Mouse (Mus musculus): ENCODE measurements around the gene Gipc3. TPM values are rescaled to one million over a fixed set of nuclear protein-coding genes. Genes with fewer than 3 reads are reported as not detected.

Gipc3 gene
- polyA plus RNA-seq, 1 experiment from 2014 or later: 0.04 TPM

- 17% methylated on average over 20 of the region's 28 CpGs for WGBS
- H3K9me3 ChIP-seq (ENCODE audit: control insufficient read depth, low read length): no peaks in the 10 kb centered on the region
- H3K9ac ChIP-seq (ENCODE audit: low read depth, low read length): peak overlapping the region; percentile 55
- H3K27me3 ChIP-seq (replicated peaks; ENCODE audit: control insufficient read depth, insufficient read depth, low read length): peaks cover 20% of the 10 kb centered on the region
- peak overlapping the region; percentile 35 for H3K4me3 ChIP-seq (ENCODE audit: low read depth, low read length)
- no peak overlapping the region for H3K27ac ChIP-seq (replicated peaks; ENCODE audit: low read depth, low read length)
- ATAC-seq (ENCODE audit: low read depth) (no peak), DNase-seq (ENCODE audit: low spot score) (no peak)
- peak overlapping the region; percentile 56 for H3K4me2 ChIP-seq (ENCODE audit: low read depth, low read length)
- peaks cover 17% of the 10 kb centered on the region for H3K4me1 ChIP-seq (ENCODE audit: control insufficient read depth, insufficient read depth, low read length)
- peaks cover 45% of the 10 kb centered on the region for H3K36me3 ChIP-seq (ENCODE audit: control insufficient read depth, insufficient read depth, low read length)
Measured at GRCm38 (mm10) chr10:81364666-81365065, 21.6 kb upstream of the Gipc3 start.

GRCm38 (mm10) chr10:81363436-81364346 lies 20.6 kb upstream of the Gipc3 start:
- peaks cover 35% of the 10 kb centered on the region for H3K36me3 ChIP-seq (ENCODE audit: control insufficient read depth, insufficient read depth, low read length)
- DNase-seq (ENCODE audit: low spot score): no peak
- peaks cover 20% of the 10 kb centered on the region for H3K27me3 ChIP-seq (replicated peaks; ENCODE audit: control insufficient read depth, insufficient read depth, low read length)
- no peak overlapping the region for H3K27ac ChIP-seq (replicated peaks; ENCODE audit: low read depth, low read length)
- peak overlapping the region; percentile 56 for H3K4me2 ChIP-seq (ENCODE audit: low read depth, low read length)
- peak overlapping the region; percentile 35 for H3K4me3 ChIP-seq (ENCODE audit: low read depth, low read length)
- 14% methylated on average over 31 of the region's 54 CpGs for WGBS
- peak overlapping the region; percentile 55 for H3K9ac ChIP-seq (ENCODE audit: low read depth, low read length)
- peaks cover 20% of the 10 kb centered on the region for H3K4me1 ChIP-seq (ENCODE audit: control insufficient read depth, insufficient read depth, low read length)
- no peaks in the 10 kb centered on the region for H3K9me3 ChIP-seq (ENCODE audit: control insufficient read depth, low read length)
- no peak for ATAC-seq (ENCODE audit: low read depth)

GRCm38 (mm10) chr10:81362336-81362949 lies 19.4 kb upstream of the Gipc3 start:
- no peak for DNase-seq (ENCODE audit: low spot score)
- Histone ChIP-seq H3K36me3 (ENCODE audit: control insufficient read depth, insufficient read depth, low read length) (peaks cover 23% of the 10 kb centered on the region), H3K4me3 (ENCODE audit: low read depth, low read length) (no peak overlapping the region), H3K4me2 (ENCODE audit: low read depth, low read length) (no peak overlapping the region), H3K27me3 (replicated peaks; ENCODE audit: control insufficient read depth, insufficient read depth, low read length) (peaks cover 20% of the 10 kb centered on the region), H3K9me3 (ENCODE audit: control insufficient read depth, low read length) (no peaks in the 10 kb centered on the region), H3K9ac (ENCODE audit: low read depth, low read length) (no peak overlapping the region), H3K27ac (replicated peaks; ENCODE audit: low read depth, low read length) (no peak overlapping the region), H3K4me1 (ENCODE audit: control insufficient read depth, insufficient read depth, low read length) (peaks cover 27% of the 10 kb centered on the region)
- ATAC-seq (ENCODE audit: low read depth): no peak
- WGBS: 66% methylated on average over 12 of the region's 12 CpGs

- Histone ChIP-seq H3K9me3 (ENCODE audit: control insufficient read depth, low read length) (no peaks in the 10 kb centered on the region), H3K4me3 (ENCODE audit: low read depth, low read length) (no peak overlapping the region), H3K36me3 (ENCODE audit: control insufficient read depth, insufficient read depth, low read length) (0 out of 2 replicates have a peak, but pooled peaks cover 6% of the 10 kb centered on the region), H3K4me1 (ENCODE audit: control insufficient read depth, insufficient read depth, low read length) (peaks cover 27% of the 10 kb centered on the region), H3K27me3 (replicated peaks; ENCODE audit: control insufficient read depth, insufficient read depth, low read length) (peaks cover 20% of the 10 kb centered on the region), H3K27ac (replicated peaks; ENCODE audit: low read depth, low read length) (no peak overlapping the region), H3K9ac (ENCODE audit: low read depth, low read length) (no peak overlapping the region), H3K4me2 (ENCODE audit: low read depth, low read length) (no peak overlapping the region)
- WGBS: 59% methylated on average over 8 of the region's 8 CpGs
- ATAC-seq (ENCODE audit: low read depth) (no peak), DNase-seq (ENCODE audit: low spot score) (no peak)
Measured at GRCm38 (mm10) chr10:81360721-81361120, 17.7 kb upstream of the Gipc3 start.

GRCm38 (mm10) chr10:81358841-81359240 lies 15.8 kb upstream of the Gipc3 start:
- ATAC-seq (ENCODE audit: low read depth): no peak
- peak overlapping the region; percentile 83 for H3K9ac ChIP-seq (ENCODE audit: low read depth, low read length)
- DNase-seq (ENCODE audit: low spot score): no peak
- peaks cover 13% of the 10 kb centered on the region for H3K27me3 ChIP-seq (replicated peaks; ENCODE audit: control insufficient read depth, insufficient read depth, low read length)
- peaks cover 15% of the 10 kb centered on the region for H3K4me1 ChIP-seq (ENCODE audit: control insufficient read depth, insufficient read depth, low read length)
- no peak overlapping the region for H3K27ac ChIP-seq (replicated peaks; ENCODE audit: low read depth, low read length)
- no peaks in the 10 kb centered on the region for H3K9me3 ChIP-seq (ENCODE audit: control insufficient read depth, low read length)
- 0 out of 2 replicates have a peak, but pooled peaks cover 6% of the 10 kb centered on the region for H3K36me3 ChIP-seq (ENCODE audit: control insufficient read depth, insufficient read depth, low read length)
- WGBS: 61% methylated on average over 1 of the region's 1 CpGs
- peak overlapping the region; percentile 81; the same call in 1 of the 2 replicates for H3K4me3 ChIP-seq (ENCODE audit: low read depth, low read length)
- peak overlapping the region; percentile 98; the same call in 1 of the 2 replicates for H3K4me2 ChIP-seq (ENCODE audit: low read depth, low read length)

- ATAC-seq (ENCODE audit: low read depth): no peak
- peaks cover 10% of the 10 kb centered on the region for H3K4me1 ChIP-seq (ENCODE audit: control insufficient read depth, insufficient read depth, low read length)
- 25% methylated on average over 4 of the region's 4 CpGs for WGBS
Measured at GRCm38 (mm10) chr10:81358209-81358608, 15.1 kb upstream of the Gipc3 start.

GRCm38 (mm10) chr10:81356991-81357844 lies 14.2 kb upstream of the Gipc3 start, which contains the start of gene Mfsd12:
TSS of gene Mfsd12 (plus strand) at chr10:81357491.
- no peak within 1 kb of the TSS for H3K27ac ChIP-seq (replicated peaks; ENCODE audit: low read depth, low read length)

More at GRCm38 (mm10) chr10:81358209-81358608, 15.1 kb upstream of the Gipc3 start:
- Histone ChIP-seq H3K27me3 (replicated peaks; ENCODE audit: control insufficient read depth, insufficient read depth, low read length) (peaks cover 7% of the 10 kb centered on the region), H3K4me2 (ENCODE audit: low read depth, low read length) (peak overlapping the region; percentile 98), H3K36me3 (ENCODE audit: control insufficient read depth, insufficient read depth, low read length) (0 out of 2 replicates have a peak, but pooled peaks cover 6% of the 10 kb centered on the region), H3K27ac (replicated peaks; ENCODE audit: low read depth, low read length) (no peak overlapping the region), H3K4me3 (ENCODE audit: low read depth, low read length) (peak overlapping the region; percentile 81), H3K9ac (ENCODE audit: low read depth, low read length) (peak overlapping the region; percentile 83), H3K9me3 (ENCODE audit: control insufficient read depth, low read length) (no peaks in the 10 kb centered on the region)
- peak; percentile 56 for DNase-seq (ENCODE audit: low spot score)

More at GRCm38 (mm10) chr10:81356991-81357844, 14.2 kb upstream of the Gipc3 start, which contains the start of gene Mfsd12:
- Histone ChIP-seq H3K9ac (ENCODE audit: low read depth, low read length) (peak within 1 kb of the TSS; percentile 83), H3K9me3 (ENCODE audit: control insufficient read depth, low read length) (no peaks in the 10 kb centered on the region), H3K4me2 (ENCODE audit: low read depth, low read length) (peak within 1 kb of the TSS; percentile 98), H3K4me3 (ENCODE audit: low read depth, low read length) (peak within 1 kb of the TSS; percentile 81), H3K27me3 (replicated peaks; ENCODE audit: control insufficient read depth, insufficient read depth, low read length) (no peaks in the 10 kb centered on the region), H3K4me1 (ENCODE audit: control insufficient read depth, insufficient read depth, low read length) (peaks cover 10% of the 10 kb centered on the region), H3K36me3 (ENCODE audit: control insufficient read depth, insufficient read depth, low read length) (no peaks in the 10 kb centered on the region)
- WGBS: 3% methylated on average over 38 of the region's 79 CpGs
- DNase-seq (ENCODE audit: low spot score) (peak; percentile 95), ATAC-seq (ENCODE audit: low read depth) (peak; percentile 93)

All from embryonic facial prominence, embryonic 14.5 days (tissue).